Mouse (Mus musculus) gastrocnemius, adult 18-20 months (tissue): ENCODE results near the gene Slc24a2. TPM values are rescaled to one million over a fixed set of nuclear protein-coding genes. Genes with fewer than 3 reads are reported as not detected.

Experiments
- DNase-seq: peaks from one replicate; pipeline ENCODE4 v3.0.0; 2021; ENCODE audit warnings: low spot score
- total RNA-seq, 2 experiments: library from RNA; stranded (reverse); gene quantifications; 2 replicates each; pipeline ENCODE4 v1.2.3; 2021

The Slc24a2 gene
- total RNA-seq, 2 experiments from 2014 or later = 0.32 to 0.76 TPM

DNA sequence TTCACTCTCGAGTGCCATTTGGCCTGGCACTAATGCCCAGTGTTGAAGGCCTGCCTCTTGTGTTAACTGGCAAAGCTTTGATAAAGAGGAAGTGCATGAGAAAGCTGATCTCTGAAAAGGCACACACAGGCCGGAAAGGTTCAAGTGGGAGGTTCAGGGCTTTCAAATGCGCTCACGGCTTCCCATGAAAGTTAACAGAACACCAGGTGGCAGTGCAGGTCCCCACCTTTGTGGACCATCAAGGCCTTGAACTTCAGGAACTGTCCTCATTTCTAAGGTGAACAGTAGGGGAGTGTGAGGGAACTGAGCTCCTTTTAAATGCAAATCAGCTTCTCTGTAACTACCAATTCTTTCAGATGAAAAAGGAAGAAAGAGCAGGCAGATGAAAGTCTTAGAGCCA, 110.5 kb downstream of the Slc24a2 start:
- DNase-seq = no peak

DNA sequence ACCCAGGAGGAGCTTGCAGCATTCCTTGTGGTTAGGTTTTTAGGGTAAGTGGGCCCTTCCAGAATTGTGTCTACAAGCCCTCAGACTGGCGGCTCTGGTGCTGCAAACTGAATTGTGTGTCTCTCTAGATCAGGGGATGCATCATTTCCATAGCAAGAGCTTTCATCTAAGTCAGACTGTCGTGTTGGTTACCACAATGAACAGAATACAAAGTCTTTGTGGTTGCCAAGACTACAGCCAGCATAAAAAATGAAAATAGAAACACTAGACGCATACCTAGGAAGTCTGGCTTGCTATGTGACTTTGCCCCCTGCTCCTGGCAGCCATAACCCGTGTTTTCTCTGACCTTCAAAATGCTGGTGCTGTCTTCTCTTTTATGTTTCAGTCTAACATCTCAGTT, 114.6 kb downstream of the Slc24a2 start:
- DNase-seq = no peak

DNA sequence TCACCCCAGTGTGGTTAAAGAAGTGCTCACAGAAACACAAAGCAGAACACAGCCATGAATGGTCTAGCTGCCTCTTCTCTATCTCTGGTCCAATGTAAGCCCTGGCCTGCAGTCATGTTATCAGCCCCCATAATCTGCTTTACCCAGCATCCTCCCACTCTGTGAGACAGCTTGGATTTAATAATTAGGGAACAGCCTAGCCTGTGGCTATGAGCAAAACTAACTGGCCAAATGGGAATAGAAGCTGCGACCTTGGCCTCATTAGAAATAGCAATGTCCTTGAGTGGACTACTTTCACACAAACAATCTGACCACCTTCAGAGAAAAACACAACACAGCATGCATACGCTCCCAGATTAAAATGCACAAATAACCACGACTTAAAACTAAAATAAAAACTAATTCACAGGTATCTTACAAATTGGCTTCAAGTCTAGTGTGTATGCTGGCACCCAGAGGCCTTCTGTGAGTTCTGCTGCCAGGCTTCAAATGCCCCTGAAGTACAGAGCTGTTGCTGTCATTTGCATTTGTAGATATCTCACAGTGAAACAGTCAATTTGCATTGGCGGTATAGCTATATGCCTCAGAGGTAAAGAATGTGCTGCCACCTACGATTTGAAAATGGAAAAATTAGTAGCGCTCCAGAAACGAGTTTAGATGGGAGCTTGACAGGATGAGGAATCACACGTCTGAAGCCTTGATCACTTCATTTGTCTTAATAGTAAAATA, 120.8 kb downstream of the Slc24a2 start:
- no peak for DNase-seq

DNA sequence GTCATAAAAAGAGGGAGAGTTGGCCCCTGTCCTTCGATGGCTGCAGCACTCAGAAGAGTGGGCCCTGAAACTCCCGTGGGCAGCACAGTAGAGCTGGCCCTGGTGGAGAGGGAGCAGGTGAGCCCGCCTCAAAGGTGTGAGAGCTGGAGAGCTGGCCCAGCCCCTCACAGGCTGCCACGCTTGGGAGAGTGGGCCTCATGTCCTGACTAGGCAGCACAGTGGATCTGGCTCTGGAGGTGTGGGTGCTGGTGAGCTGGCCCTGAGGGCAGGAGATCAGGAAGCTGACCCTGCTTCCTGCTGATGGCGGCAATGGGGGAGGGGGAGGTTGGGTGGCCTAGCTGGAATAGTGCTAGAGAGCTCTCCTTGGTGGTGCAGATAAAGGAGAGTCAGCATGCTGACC, 129.3 kb downstream of the Slc24a2 start:
- no peak for DNase-seq

DNA sequence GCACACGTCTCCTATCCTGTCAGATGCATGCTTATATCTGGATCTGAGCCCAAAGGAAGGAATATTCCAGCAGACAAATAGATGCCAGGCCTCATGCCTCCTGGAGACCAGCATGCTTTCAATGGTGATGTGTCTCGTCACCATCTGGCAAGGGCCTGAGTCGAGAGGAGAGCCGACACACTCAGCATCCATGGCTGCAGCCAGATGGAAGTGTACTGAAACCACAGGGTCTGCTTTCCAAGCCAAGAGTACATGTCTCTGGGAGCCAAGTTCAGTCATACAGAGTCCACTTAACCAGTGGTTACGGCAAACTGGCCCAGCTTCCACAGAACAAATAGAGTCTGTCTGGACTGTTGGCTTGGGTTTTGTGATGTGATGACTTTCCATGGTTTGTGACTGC, 134.1 kb downstream of the Slc24a2 start:
- peak; percentile 52 for DNase-seq

DNA sequence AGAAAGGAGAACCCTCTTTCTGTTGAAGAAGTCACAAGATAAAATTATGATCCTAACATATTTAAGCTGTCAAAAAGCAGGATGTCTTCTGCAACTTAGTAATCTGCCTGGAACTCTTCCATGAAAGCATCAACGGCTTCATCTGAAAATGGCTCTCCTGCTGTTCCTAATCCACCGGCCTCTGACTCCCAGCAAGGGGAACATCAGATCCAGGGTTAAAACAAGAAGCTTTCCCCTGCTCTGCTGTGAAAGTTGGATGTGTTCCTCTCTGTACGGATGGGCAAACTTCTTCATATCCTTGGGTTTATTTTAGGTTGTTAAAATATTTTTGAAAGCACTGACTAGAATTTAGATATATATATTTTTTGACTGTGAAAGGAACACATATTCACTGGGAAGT, 136.7 kb downstream of the Slc24a2 start:
- DNase-seq = no peak

DNA sequence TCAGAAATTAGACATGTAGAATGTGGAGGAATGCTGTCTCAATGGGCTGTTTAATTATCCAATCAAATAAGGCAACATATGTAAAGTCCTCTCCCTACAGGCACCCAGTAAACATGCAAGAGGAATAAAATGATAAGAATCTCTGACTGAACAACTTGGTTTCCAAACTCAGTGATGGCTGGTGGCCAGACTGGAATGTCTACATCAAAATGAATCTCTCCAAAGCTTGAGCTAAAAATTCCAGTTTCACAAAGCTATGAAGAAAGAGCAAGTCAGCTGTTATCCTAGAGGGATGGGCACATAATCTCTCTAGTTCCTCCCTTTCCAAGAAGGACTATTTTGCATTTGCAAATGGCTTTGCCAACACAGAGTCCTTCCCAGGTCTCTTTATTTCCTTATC, 139.4 kb downstream of the Slc24a2 start:
- no peak for DNase-seq

DNA sequence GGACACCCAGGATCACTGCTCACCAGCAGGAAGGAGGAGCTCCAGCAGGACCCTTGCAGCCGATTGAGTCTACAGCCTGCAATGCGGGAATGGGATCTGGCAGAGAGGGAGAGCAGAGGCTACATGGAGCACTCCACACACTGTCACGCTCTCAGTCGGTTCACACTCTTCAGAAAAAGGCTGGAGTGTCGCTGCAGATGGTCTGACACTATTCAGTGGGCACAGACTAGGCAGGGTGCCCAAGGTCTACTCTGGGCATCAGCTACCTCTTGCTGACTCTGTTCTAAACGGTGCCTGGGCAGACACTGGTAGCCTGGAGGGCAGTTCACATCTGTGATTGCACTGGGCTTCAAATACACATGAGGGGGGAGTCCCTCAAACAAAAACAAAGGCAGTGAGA, 141.6 kb downstream of the Slc24a2 start:
- no peak for DNase-seq

DNA sequence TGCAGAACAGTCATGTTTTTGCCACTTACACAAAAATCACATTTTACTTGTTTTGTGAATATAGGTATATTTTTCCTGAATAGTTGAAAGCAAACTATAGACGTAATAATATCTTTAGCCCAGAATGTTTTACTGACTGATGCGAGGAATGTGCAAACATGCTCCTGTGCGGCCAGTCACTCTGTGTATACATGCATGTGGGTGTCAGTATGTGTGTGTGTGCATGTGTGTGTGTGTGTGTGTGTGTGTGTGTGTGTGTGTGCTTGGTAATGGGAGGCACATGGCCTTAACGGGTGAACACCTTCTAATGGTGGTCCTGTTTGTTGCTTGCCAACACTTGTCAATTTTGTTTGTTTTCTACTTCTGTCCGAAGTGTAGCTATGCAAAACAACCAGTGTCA, 142.7 kb downstream of the Slc24a2 start:
- DNase-seq = no peak

DNA sequence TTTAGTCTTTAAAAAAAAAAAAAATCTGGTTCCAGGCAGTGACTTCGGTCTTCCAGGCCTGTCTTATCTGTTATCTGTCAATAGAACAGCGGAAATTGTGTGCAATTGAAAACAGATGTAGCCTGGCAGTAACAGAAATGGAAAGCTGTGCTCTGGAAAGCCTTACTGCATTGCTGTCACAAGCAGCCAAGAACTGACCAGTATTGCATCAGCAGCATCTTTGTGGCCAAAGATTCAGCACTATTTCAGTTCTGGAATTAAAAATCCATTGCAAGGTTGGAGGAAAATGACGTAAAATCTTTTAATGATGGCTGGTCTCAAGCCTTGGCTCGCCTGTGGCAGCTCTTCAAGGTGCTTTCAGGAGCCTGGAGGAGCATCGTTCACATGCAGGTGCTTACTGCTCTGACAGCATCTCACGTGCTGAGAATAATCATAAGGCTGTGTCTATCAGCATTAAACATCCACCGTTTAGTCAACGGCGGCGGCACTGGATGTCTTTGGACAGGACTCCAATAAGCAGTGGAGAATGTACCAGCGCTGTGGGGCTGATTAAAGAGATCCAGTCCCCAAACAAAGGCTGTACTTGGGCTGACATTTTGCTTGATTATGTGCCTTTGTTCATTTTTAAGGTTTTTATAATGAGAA, 143.2 kb downstream of the Slc24a2 start:
- peak; percentile 61 for DNase-seq

DNA sequence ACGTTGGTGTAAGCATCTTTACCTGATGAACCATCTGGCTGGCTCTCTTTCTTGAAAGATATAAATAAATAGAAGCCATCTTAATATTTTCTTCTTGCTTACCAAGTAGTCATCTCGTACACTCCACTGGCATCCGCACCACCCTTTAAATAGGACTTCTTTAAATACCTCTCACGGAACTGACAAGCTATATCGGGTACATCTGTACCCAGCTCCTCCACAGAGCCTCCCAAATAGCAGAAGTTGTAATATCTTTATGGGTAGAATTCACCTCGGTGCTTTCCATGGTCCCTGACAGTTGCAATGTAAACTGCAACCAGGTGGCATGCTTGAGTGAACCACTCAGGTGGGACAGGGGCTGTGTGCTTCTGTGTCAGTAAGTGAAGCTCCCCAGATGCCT, 149.0 kb downstream of the Slc24a2 start:
- no peak for DNase-seq

DNA sequence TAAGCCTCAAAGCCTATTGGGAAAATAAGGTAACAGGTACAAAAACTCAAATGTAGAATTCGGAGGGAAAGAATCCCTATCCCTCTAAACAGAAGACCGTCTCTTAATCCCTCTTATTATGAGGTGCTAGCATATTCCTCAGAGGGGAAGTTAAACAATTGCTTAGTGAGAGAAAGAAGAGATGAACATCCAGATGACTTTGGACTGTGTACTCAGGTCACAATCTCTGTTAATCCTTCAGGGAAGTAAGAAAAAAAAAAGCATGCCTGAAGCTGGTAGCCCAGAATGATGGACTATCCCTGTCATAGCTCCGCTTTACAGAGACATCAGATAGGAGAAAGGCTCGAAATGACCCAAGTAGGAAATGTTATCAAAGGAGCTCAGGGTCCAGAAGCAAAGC, 151.0 kb downstream of the Slc24a2 start:
- DNase-seq = no peak

DNA sequence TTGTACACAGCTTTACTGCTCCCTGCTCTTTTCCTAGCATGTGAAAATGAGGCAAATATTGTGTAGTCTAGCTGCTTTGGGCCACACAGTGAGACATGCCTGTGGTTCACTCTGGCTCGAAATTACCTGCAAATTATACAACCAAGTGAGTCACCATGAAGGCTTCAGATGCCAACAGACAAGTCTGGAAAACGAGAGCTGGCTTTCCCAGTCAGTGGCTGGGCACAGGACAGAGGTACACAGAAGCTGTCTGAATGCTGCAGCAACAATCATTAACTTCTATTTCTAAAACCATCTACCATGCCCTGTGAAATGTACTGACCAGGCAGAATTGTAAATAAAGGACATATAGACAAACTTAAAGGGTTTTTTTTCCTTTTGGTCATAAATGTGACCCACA, 151.6 kb downstream of the Slc24a2 start:
- no peak for DNase-seq

DNA sequence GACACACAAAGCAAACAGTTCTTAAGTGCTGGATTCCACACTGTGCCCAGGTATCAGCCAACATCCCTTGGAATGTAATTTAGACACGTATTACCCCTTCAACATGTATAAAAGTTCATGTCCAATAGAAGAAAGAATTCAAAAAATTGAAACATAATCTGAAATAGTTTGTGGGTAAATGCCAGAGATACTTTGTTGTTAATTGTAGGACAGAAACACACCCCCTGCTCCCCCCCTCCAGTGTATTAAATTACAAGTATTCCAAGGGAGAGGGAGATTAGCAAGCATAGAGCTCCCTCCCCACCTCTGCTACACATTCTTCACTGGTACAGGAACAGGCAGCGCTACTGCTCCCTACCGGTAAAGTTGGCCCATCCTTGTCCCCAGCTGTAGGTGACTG, 154.5 kb downstream of the Slc24a2 start:
- DNase-seq = no peak

DNA sequence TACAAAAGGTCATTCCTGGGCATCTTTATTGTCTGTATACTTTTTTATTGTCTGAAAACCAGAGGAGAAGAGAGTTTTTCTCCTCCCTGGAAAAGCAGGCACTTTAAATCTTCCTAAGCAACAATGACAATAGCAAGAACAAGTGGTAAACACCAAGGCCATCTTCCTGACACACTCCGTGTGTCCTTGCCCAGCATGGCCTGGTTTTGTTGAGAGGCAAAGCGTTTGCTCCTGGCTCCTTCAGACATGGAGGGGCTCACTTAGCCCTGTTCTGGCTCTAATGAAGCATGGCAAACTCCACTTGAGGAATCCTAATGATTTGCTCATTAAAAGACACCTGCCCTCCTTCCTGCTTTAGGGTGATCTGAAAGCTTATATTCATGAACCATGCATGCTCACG, 162.2 kb downstream of the Slc24a2 start:
- no peak for DNase-seq

DNA sequence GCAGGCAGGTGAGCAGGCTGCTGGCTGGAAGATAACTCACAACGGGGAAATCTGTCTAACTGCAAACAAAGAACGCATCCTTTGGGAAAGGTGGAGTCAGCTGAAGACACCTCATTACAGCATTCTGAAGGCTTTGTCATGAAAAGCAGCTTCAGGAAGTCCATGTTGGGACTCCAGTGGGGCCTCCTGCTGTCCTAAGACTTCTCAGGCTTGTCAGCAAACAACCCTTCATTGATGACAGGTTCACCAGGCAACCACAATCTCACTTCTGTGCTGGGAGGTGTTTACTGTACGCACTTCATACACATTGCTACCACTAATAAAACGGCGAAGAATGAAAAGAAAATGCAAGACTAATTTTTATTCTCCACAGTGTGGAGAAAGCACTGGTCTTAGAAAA, 165.1 kb downstream of the Slc24a2 start:
- no peak for DNase-seq

DNA sequence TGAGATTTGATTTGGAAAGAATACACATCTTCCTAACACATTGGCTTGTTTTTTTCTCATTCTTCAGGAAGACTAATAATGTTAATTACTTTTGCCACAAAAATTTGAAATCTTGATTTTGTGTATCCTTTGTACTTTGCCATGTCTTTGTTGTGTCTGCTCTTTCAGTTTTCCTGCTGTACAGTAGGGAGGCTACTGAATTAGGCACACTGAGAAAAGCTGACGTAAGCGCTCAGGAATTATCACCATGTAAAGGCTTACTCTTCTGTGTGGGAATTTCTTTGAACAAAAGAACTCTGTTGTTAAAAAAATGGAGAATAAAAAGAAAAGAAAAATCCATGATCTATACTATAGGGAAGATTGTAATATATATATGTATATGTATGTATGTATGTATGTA, 165.7 kb downstream of the Slc24a2 start:
- no peak for DNase-seq

DNA sequence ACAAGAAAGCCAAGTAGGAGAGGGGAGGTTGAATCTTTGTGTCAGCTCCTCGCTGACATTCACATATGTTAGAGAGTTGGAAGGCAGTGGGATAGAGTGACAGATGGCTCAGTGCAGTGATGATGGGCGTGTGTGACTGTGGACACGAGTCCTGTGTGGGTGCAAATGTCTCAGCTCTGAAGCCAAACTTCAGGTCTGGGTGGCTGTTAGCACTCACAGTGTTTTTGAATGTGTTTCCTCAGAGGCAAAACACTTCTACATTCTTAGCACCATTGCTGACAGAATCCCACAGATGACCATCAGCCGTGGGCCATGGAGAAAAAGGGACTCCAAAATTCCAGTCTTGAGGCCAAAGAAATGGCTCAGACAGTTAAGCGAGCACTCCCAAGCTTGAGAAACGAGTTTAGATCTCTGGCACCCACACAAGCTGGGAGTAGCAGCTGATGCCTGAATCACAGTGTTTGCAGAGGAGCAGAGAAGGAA, 167.5 kb downstream of the Slc24a2 start:
- no peak for DNase-seq

DNA sequence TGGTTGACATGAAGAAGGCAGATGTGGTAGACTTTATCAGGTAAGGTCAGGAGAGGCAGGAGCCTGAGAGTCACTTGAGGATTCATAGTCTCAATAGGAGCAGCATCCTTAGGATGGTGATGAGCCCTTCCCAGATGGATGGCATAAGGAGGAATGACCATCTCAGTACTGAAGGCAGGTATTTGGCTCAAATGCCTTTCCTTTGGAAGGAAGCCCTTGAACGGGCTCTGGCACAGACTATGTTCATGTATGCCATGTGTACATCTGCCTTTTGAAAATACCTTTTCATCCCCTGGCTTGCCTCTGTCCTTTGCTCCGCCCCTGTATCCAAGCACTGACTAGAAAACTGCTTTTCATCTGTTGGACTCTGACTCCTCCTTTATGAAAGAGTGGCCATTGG, 168.6 kb downstream of the Slc24a2 start:
- no peak for DNase-seq

DNA sequence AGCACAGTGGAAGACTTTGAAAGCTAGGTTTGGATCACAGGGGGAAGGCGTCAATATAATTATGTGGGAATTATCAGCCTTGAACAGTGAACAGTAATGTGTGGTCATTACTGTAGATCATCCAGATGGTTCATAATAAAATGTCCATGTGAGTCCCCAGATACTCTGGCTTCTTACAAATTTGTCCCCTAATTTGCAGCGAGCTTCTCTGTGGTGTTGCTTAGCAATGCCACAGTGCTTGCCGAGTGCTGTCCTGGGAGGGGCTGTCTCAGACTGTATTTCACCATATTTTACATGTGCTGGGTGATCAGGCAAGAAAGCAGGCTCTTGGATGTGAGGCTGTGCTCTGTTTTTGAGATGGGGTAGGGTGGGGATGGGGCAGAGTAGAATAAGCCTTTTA, 172.7 kb downstream of the Slc24a2 start:
- DNase-seq = no peak

DNA sequence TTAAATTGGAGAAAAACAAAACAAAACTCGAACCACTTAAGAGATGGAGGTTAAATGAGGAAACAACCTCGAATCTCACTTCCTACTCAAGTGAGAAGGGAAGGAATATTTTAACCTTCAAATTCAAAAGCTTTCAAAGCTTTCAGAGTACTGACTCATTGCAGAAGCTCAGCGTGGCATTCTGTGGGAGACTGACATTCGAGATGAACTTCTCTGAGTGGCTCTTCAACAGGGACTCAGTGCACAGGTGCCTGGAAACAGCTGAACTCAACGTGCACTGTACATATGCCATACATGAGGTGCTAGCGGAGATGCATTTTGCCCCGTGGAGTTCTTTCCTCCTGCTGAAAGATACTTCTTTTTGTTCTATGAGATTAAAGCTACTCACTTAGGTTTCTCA, 174.5 kb downstream of the Slc24a2 start:
- DNase-seq = no peak

DNA sequence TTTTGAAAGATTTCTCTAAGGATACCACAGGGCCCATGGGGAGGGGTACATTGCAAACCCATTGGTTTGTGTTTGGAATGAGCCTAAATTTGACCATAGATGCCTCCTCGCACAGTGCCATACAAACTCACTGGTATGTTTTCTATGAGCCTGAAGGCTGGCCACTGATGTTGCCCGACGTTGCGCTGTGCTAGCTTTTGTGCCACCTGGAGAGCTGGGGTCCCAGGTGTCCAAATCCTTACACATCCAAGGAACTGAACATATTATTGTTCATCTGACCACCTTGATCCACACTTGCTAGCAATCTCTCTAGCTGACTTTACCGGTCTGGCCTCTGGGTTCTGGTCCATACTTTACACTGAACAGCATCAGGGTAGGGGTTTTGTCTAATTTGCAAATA, 177.4 kb downstream of the Slc24a2 start:
- no peak for DNase-seq

DNA sequence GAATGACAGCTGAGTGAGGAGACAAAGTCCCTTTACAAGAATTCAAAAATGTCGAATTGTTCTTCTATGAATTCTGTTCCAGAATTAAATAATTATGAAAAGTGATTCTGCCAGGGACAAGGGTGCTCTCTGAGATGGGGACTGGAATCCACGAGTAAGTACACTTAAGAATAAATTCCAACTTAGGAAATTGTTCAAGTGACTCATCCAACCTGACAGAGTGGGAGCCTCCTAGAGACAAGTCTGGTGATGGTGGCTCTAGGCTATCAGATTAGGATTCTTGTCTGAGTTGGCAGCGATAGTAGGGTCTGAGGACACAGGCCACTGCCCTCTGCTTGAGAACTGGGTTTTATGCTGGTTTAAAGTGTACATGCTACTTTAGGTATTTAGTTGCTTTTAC, 181.2 kb downstream of the Slc24a2 start:
- DNase-seq = no peak
